Mouse (Mus musculus) right cerebral cortex, adult 2 months (tissue): ENCODE measurements around the gene Kcnip4.
A peak's percentile ranks its signal among the peaks of the same experiment; 100 is the strongest.

ENCODE experiments used
- DNase-seq, 2 experiments: peaks; one replicate each; pipeline ENCODE4 v3.0.0; 2021 to 2022; ENCODE audit warnings: low spot score in 2 of 2

Gene Kcnip4

GRCm38 (mm10) chr5:48588014-48588413 lies 936.7 kb downstream of the Kcnip4 start:
- DNase-seq: no peak

GRCm38 (mm10) chr5:48583431-48583830 lies 941.3 kb downstream of the Kcnip4 start:
- no peak for DNase-seq

GRCm38 (mm10) chr5:48563996-48564587 lies 960.6 kb downstream of the Kcnip4 start:
- DNase-seq: no peak

- no peak for DNase-seq
Observed at GRCm38 (mm10) chr5:48551753-48552152, 973.0 kb downstream of the Kcnip4 start.

- DNase-seq: no peak
Observed at GRCm38 (mm10) chr5:48545825-48546224, 978.9 kb downstream of the Kcnip4 start.

GRCm38 (mm10) chr5:48544784-48545734 lies 979.6 kb downstream of the Kcnip4 start:
- no peak for DNase-seq

- DNase-seq: no peak
Observed at GRCm38 (mm10) chr5:48518035-48518434, 1006.7 kb downstream of the Kcnip4 start.

GRCm38 (mm10) chr5:48513354-48513753 lies 1011.4 kb downstream of the Kcnip4 start:
- no peak for DNase-seq

- DNase-seq: no peak
Observed at GRCm38 (mm10) chr5:48511357-48511756, 1013.4 kb downstream of the Kcnip4 start.

- DNase-seq: peak in 1 of 2 experiments; percentile 14
Observed at GRCm38 (mm10) chr5:48510241-48510640, 1014.5 kb downstream of the Kcnip4 start.

GRCm38 (mm10) chr5:48509194-48509930 lies 1015.3 kb downstream of the Kcnip4 start:
- DNase-seq: peak; percentile 36 to 57

GRCm38 (mm10) chr5:48503094-48503493 lies 1021.6 kb downstream of the Kcnip4 start:
- DNase-seq: no peak

GRCm38 (mm10) chr5:48502442-48502841 lies 1022.3 kb downstream of the Kcnip4 start:
- no peak for DNase-seq

- DNase-seq: no peak
Observed at GRCm38 (mm10) chr5:48500204-48500603, 1024.5 kb downstream of the Kcnip4 start.

GRCm38 (mm10) chr5:48490864-48491477 lies 1033.7 kb downstream of the Kcnip4 start:
- no peak for DNase-seq

GRCm38 (mm10) chr5:48489549-48490288 lies 1035.0 kb downstream of the Kcnip4 start:
- no peak for DNase-seq

- DNase-seq: no peak
Observed at GRCm38 (mm10) chr5:48483112-48483511, 1041.6 kb downstream of the Kcnip4 start.

- peak in 1 of 2 experiments; percentile 15 for DNase-seq
Observed at GRCm38 (mm10) chr5:48460221-48460620, 1064.5 kb downstream of the Kcnip4 start.

- DNase-seq: no peak
Observed at GRCm38 (mm10) chr5:48448888-48449287, 1075.8 kb downstream of the Kcnip4 start.

- DNase-seq: peak; percentile 60 to 62
Observed at GRCm38 (mm10) chr5:48430459-48430858, 1094.2 kb downstream of the Kcnip4 start.

GRCm38 (mm10) chr5:48421957-48422356 lies 1102.8 kb downstream of the Kcnip4 start:
- no peak for DNase-seq
